Mouse (Mus musculus) spleen, adult 2 months (tissue): Measurements from ENCODE around the gene Znrf4.

ENCODE experiments used
- CTCF ChIP-seq: fragments of 200-500 bp; IDR thresholded peaks from 2 replicates; pipeline ENCODE4 v1.5.1; 2011; ENCODE audit warnings: mild to moderate bottlenecking, inconsistent platforms; ENCODE audit not compliant: insufficient read depth, insufficient read length, insufficient replicate concordance; ENCODE audit errors: extremely low read depth
- POLR2A ChIP-seq: fragments of 200-500 bp; IDR thresholded peaks from 2 replicates; pipeline ENCODE4 v1.6.1; 2011; ENCODE audit warnings: low read depth, low read length, inconsistent platforms

DNA sequence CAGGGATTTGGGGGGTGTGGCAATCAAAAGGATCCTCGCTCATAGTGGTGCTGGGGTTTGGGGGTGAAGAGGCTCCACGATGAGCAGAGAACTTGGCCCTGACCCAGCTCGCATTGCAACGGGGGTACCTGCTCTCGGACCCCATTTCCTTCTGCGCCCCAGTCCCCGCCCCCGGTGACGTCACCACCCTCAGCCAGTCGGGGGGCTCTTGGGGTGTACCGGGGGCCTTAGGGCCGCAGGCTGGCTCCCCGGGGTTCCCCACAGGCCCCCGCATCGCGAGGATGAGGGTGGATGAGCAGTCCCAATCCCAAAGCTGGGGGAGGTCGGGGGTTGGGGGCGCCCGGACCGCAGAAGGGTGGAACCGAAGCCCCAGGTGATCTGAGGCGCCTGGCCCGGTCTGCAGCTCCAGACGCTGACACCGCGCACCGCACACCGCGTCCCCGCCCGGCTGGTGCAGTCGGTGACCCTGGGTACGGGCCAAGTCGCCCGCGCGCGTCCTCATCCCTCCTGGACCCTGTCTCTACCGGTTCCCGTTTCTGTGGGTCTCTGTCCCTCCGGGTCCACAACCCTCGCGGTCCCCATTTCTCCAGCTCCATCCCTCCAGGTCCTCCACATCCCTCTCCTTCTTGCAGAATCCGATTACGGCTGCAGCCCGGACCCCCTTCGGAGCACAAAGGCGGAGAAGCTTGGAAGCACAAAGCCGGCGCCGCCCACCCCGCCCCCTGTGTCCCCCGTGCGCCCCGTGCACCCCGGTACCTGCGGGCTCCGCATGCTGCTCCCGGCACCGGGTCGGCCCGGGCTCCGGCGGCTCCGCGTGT, 36.4 kb downstream of the Znrf4 start:
- no peak for TF ChIP-seq POLR2A
- TF ChIP-seq CTCF = no peak
